Mouse (Mus musculus) limb, embryonic 10.5 days (tissue): Measurements from ENCODE around the gene Pkm. TPM values are rescaled to one million over a fixed set of nuclear protein-coding genes. Genes with fewer than 3 reads are reported as not detected.

Experiments
- DNase-seq: peaks from one replicate; pipeline ENCODE4 v3.0.0-alpha.2; 2017; ENCODE audit warnings: low spot score
- H3K27ac ChIP-seq: fragments of 300-500 bp; sonication (generic); 2 replicates; pipeline ENCODE4 v1.5.1; 2016; ENCODE audit warnings: mild to moderate bottlenecking
- H3K27me3 ChIP-seq: fragments of 300-500 bp; sonication (generic); 2 replicates; pipeline ENCODE4 v1.6.1; 2016; ENCODE audit warnings: low read depth, mild to moderate bottlenecking; ENCODE audit not compliant: poor library complexity, severe bottlenecking
- H3K36me3 ChIP-seq: fragments of 300-500 bp; sonication (generic); 2 replicates; pipeline ENCODE4 v1.6.1; 2016; ENCODE audit warnings: mild to moderate bottlenecking, moderate library complexity
- H3K4me1 ChIP-seq: fragments of 300-500 bp; sonication (generic); 2 replicates; pipeline ENCODE4 v1.6.1; 2016
- H3K4me3 ChIP-seq: fragments of 300-500 bp; sonication (generic); 2 replicates; pipeline ENCODE4 v1.5.1; 2016; ENCODE audit warnings: mild to moderate bottlenecking, moderate library complexity
- H3K9me3 ChIP-seq: fragments of 300-500 bp; sonication (generic); replicated peaks from 2 replicates; pipeline ENCODE4 v1.6.1; 2016; ENCODE audit warnings: mild to moderate bottlenecking
- WGBS: fragments of 180-500 bp; shearing (Covaris S2); methylation state at CpG from one replicate; pipeline ENCODE4 v1.1.7; 2016; 5-methylcytosine and 5-hydroxymethylcytosine counted together
- polyA plus RNA-seq: library from polyadenylated mRNA; unstranded; fragments of >200 nt; fragmentation: Nextera tagmentation; extraction: Ambion mirVana; gene quantifications from 2 replicates; pipeline ENCODE4 v1.2.1, GENCODE M21; 2016

The Pkm gene
- polyA plus RNA-seq, 1 experiment from 2014 or later: 2,645 TPM

DNA sequence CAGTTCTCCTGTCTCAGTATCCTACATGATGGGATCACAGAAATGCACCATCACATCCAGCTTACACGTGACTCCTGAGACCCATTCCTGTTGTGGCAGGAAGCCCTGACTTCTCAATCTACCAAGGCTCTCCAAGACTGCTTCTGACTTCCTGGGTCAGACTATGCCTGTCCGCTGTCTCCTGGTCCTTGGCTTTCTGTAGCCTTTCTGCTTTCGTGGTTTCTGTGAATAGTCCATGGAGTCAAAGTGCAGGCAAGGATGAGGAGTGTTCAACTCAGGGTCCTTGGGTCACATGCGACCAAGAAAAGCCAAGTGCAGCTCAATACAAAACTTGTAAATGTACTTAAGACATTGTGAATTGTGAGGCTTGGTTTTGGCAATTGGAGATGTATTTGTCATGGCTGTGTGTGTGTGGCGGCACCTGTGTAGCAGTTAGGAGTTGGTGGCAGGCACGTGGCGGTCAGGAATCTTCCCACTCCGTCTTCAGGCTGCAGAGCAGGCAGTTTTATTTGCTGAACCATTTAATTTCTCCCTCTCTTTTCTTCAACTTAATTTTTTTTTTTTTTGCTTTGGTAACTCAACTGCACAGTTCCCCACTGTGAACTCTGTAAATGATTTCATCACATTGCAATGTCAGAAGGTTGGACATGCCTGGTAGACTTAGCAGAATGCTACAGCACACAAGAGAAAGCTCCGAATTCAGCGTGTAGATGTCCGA lies 71.6 kb downstream of the Pkm start:
- DNase-seq: no peak
- WGBS: 89% methylated on average over 11 of the region's 11 CpGs
- Histone ChIP-seq H3K36me3 (no peaks in the 10 kb centered on the region), H3K9me3 (no peaks in the 10 kb centered on the region), H3K4me1 (peaks cover 11% of the 10 kb centered on the region), H3K27me3 (no peaks in the 10 kb centered on the region), H3K4me3 (no peak overlapping the region), H3K27ac (no peak overlapping the region)

Other genes with a start within 250 kb of the Pkm start
- gene Arih1, start 169.8 kb upstream of the Pkm start, polyA plus RNA-seq: 17.4 and 22.1 TPM in 2 replicates
- 38.9 and 46.1 TPM in 2 replicates for gene Hexa, start 116.8 kb upstream of the Pkm start, polyA plus RNA-seq
- gene Tmem202, start 116.5 kb upstream of the Pkm start, polyA plus RNA-seq: not detected in 2 replicates
- gene Celf6, start 78.5 kb upstream of the Pkm start, polyA plus RNA-seq: 0.15 TPM in 1 of 2 replicates, not detected in the other
- 30.4 and 33.3 TPM in 2 replicates for gene Parp6, start 39.1 kb upstream of the Pkm start, polyA plus RNA-seq
- gene Gramd2, start 23.8 kb downstream of the Pkm start, polyA plus RNA-seq: 0.15 and 0.30 TPM in 2 replicates
- 16.0 and 16.6 TPM in 2 replicates for gene Senp8, start 94.3 kb downstream of the Pkm start, polyA plus RNA-seq
- 8.5 and 12.3 TPM in 2 replicates for gene Myo9a, start 94.5 kb downstream of the Pkm start, polyA plus RNA-seq